Mouse (Mus musculus): ENCODE data around the gene Sema3b. TPM values are rescaled to one million over a fixed set of nuclear protein-coding genes. Genes with fewer than 3 reads are reported as not detected.

Gene Sema3b
- polyA plus RNA-seq, 1 experiment from 2014 or later = 11.0 TPM

DNA sequence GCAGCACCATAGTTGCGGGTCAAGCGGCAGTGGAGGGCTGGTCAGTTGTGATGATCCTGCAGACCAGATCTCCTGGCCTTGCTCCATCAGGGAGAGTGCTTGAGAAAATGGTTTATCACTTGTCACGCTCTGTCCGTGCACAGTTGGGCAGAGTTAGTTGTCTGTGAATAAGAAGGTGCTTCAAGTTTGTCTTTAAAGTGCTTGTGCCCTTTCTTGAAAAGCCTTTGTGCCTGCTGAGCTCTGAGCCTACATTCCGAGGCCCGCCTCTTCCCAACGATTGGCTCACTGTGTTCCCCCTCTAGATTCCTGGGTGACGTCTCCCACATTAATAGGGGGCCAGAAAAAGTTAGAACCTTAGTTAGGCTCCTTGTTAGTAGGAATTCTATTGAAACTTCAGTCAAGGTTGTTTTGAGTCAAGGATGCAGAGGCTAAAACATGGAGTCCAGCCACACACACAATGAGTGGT, 57.1 kb downstream of the Sema3b start:
- peak overlapping the region; percentile 71 for H3K9ac ChIP-seq (ENCODE audit: low read length)
- peak overlapping the region; percentile 15 for H3K27ac ChIP-seq (ENCODE audit: low read length)
- no peaks in the 10 kb centered on the region for H3K36me3 ChIP-seq (ENCODE audit: control insufficient read depth, insufficient read depth)
- no peak for ATAC-seq (replicated peaks; ENCODE audit: extremely low read depth, insufficient read depth, low FRiP score)
- peak overlapping the region; percentile 51 for H3K4me3 ChIP-seq (ENCODE audit: low read length)
- 26% methylated on average over 8 of the region's 8 CpGs for WGBS
- H3K4me1 ChIP-seq (ENCODE audit: control insufficient read depth, insufficient read depth, low read length) = peaks cover 35% of the 10 kb centered on the region
- peaks cover 8% of the 10 kb centered on the region for H3K27me3 ChIP-seq (ENCODE audit: control insufficient read depth, insufficient read depth, low read length)
- H3K4me2 ChIP-seq (ENCODE audit: low read depth, low read length) = peak overlapping the region; percentile 91
- no peaks in the 10 kb centered on the region for H3K9me3 ChIP-seq (replicated peaks; ENCODE audit: control insufficient read depth, low read length)

DNA sequence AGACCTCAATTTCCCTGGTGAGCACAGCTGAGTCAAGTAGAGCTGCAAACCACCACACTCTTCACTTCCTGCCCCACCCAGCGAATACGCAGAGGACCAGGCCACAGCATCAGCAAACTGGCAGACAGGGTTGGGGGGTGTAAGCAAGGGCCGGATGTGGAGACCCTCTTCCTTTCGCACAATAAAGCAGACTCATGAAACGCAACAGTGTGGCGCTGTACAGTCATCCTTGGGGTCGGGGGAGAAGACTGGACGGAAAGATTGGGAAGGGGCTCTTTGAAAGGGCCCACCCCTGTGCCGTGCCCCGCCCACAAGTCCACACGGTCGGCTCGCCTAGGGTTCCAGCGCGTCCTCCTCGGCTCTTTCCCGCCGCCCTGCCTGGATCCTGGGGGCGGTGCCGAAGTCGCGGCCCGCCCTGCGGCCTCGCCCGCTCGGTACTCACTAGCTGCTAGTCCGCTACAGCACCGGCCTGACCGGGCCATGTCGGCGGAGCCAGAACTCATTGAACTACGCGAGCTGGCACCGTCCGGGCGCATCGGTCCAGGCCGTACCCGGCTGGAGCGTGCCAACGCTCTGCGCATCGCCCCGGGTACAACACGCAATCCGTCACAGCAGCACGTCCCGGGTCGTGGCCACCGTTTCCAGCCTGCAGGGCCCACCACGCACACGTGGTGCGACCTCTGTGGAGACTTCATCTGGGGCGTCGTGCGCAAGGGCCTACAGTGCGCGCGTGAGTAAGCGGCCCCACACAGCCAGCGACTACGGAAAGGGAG, 57.7 kb downstream of the Sema3b start, which contains the start of gene Rassf1:
TSS of gene Rassf1 (plus strand) at position 439 of the 773 bp plus-strand sequence.
- Histone ChIP-seq H3K27ac (ENCODE audit: low read length) (peak within 1 kb of the TSS; percentile 15), H3K4me2 (ENCODE audit: low read depth, low read length) (peak within 1 kb of the TSS; percentile 91), H3K4me3 (ENCODE audit: low read length) (peak within 1 kb of the TSS; percentile 51), H3K27me3 (ENCODE audit: control insufficient read depth, insufficient read depth, low read length) (peaks cover 8% of the 10 kb centered on the region), H3K4me1 (ENCODE audit: control insufficient read depth, insufficient read depth, low read length) (peaks cover 36% of the 10 kb centered on the region), H3K9ac (ENCODE audit: low read length) (peak within 1 kb of the TSS; percentile 71), H3K36me3 (ENCODE audit: control insufficient read depth, insufficient read depth) (no peaks in the 10 kb centered on the region), H3K9me3 (replicated peaks; ENCODE audit: control insufficient read depth, low read length) (no peaks in the 10 kb centered on the region)
- peak; percentile 10; the same call in 1 of the 2 replicates for ATAC-seq (replicated peaks; ENCODE audit: extremely low read depth, insufficient read depth, low FRiP score)
- WGBS = 1% methylated on average over 63 of the region's 63 CpGs

DNA sequence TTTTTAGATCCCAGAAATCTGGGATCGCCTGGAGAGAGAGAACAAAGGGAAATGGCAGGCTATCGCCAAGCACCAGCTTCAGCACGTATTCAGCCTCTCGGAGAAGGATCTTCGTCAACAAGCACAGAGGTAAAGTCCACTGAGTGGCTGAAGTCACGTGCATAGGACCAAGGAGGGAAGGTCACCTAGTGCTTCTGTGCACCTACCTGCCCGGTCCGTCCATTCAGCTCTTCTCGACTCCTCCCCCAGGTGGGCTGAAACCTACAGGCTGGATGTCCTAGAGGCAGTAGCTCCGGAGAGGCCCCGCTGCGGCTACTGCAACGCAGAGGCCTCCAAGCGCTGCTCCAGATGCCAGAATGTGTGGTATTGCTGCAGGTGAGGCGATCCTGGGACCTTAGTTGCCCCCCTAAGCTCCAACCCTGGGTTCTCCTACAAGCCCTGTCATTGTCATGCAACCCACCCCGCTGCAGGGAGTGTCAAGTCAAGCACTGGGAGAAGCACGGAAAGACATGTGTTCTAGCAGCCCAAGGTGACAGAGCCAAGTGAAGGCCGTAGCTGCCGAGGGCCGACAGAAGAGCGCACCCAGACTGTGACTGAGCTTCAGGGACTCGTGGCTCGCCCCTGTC, 58.4 kb downstream of the Sema3b start:
- Histone ChIP-seq H3K27ac (ENCODE audit: low read length) (0 out of 2 replicates have a peak overlapping the region, but pooled peaks have one; percentile 1), H3K9me3 (replicated peaks; ENCODE audit: control insufficient read depth, low read length) (no peaks in the 10 kb centered on the region), H3K4me1 (ENCODE audit: control insufficient read depth, insufficient read depth, low read length) (peaks cover 32% of the 10 kb centered on the region), H3K27me3 (ENCODE audit: control insufficient read depth, insufficient read depth, low read length) (peaks cover 8% of the 10 kb centered on the region), H3K9ac (ENCODE audit: low read length) (peak overlapping the region; percentile 71), H3K36me3 (ENCODE audit: control insufficient read depth, insufficient read depth) (no peaks in the 10 kb centered on the region), H3K4me3 (ENCODE audit: low read length) (peak overlapping the region; percentile 51), H3K4me2 (ENCODE audit: low read depth, low read length) (peak overlapping the region; percentile 91)
- ATAC-seq (replicated peaks; ENCODE audit: extremely low read depth, insufficient read depth, low FRiP score) = no peak
- WGBS = 46% methylated on average over 23 of the region's 23 CpGs

DNA sequence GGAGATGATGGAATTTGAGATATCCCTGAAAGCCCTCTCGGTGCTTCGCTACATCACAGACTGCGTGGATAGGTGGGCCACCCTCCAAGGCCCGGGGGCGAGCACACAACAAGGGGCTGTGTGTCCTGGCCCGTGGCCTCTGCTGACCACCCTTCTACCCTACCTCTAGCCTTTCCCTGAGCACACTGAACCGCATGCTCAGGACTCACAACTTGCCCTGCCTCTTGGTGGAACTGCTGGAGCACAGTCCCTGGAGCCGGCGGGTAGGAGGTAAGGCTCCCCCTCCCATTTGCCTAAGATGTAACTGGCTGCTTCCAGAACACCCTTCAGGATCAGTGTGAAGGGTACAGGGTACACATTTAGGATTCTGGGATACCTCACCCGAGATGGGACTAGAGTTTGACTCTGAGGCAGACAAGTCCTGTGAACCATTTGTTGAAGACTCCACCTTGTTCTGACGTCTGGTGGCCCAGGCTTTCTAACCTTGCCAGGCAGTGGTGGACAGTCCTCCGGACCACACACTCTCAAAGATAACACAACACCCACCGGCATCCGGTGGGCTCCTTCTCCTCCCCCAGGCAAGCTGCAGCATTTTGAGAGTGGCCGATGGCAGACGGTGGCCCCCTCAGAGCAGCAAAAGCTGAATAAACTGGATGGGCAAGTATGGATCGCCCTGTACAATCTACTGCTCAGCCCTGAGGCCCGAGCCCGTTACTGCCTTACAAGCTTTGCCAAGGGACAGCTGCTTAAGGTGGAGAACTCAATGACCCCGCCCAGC, 59.5 kb downstream of the Sema3b start:
- H3K9ac ChIP-seq (ENCODE audit: low read length) = no peak overlapping the region
- no peak for ATAC-seq (replicated peaks; ENCODE audit: extremely low read depth, insufficient read depth, low FRiP score)
- no peak overlapping the region for H3K27ac ChIP-seq (ENCODE audit: low read length)
- H3K4me2 ChIP-seq (ENCODE audit: low read depth, low read length) = no peak overlapping the region
- peaks cover 8% of the 10 kb centered on the region for H3K27me3 ChIP-seq (ENCODE audit: control insufficient read depth, insufficient read depth, low read length)
- WGBS = 79% methylated on average over 20 of the region's 20 CpGs
- no peak overlapping the region for H3K4me3 ChIP-seq (ENCODE audit: low read length)
- peaks cover 3% of the 10 kb centered on the region for H3K36me3 ChIP-seq (ENCODE audit: control insufficient read depth, insufficient read depth)
- peaks cover 31% of the 10 kb centered on the region for H3K4me1 ChIP-seq (ENCODE audit: control insufficient read depth, insufficient read depth, low read length)
- H3K9me3 ChIP-seq (replicated peaks; ENCODE audit: control insufficient read depth, low read length) = no peaks in the 10 kb centered on the region

DNA sequence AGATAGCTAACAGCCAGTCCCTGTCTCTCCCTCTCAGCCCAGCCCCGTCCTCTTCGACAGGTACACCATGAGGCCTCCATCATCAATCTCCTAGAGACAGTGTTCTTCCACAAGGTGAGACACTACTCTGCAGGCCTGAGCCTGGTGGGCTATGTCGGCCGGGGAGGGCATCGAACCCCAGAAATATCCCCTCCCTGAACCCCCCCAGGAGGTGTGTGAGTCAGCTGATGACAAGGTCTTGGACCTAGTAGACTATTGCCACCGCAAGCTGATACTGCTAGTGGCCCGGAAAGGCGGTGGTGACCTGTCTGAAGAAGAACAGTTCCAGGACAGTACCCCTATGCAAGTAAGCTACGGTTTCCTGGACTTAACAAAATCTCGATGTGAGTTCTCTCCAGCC, 60.2 kb downstream of the Sema3b start:
- H3K4me3 ChIP-seq (ENCODE audit: low read length) = no peak overlapping the region
- peaks cover 9% of the 10 kb centered on the region for H3K36me3 ChIP-seq (ENCODE audit: control insufficient read depth, insufficient read depth)
- H3K4me1 ChIP-seq (ENCODE audit: control insufficient read depth, insufficient read depth, low read length) = peaks cover 31% of the 10 kb centered on the region
- no peak overlapping the region for H3K27ac ChIP-seq (ENCODE audit: low read length)
- H3K9ac ChIP-seq (ENCODE audit: low read length) = no peak overlapping the region
- no peak for ATAC-seq (replicated peaks; ENCODE audit: extremely low read depth, insufficient read depth, low FRiP score)
- no peaks in the 10 kb centered on the region for H3K9me3 ChIP-seq (replicated peaks; ENCODE audit: control insufficient read depth, low read length)
- WGBS = 88% methylated on average over 10 of the region's 10 CpGs
- peaks cover 8% of the 10 kb centered on the region for H3K27me3 ChIP-seq (ENCODE audit: control insufficient read depth, insufficient read depth, low read length)
- no peak overlapping the region for H3K4me2 ChIP-seq (ENCODE audit: low read depth, low read length)

DNA sequence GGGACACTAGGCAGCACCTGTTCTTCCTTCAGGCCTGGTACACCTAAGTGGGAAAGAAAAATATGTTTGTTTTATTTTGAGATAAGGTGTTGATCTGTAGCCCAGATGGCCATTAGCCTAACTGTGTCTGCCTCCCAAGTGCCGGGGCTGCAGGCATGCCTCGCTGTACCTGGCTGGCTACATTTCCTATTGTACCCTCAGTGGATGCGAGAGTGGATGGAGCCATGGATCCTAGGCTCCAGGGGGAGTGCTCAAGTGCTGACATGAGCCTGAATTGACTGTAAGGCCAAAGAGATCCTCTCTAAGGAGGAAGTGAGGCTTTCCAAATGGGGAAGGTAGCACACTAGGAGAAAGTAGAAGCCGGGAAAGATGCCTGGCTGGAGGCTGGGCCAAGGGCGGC, 61.1 kb downstream of the Sema3b start:
- no peaks in the 10 kb centered on the region for H3K9me3 ChIP-seq (replicated peaks; ENCODE audit: control insufficient read depth, low read length)
- no peak overlapping the region for H3K4me2 ChIP-seq (ENCODE audit: low read depth, low read length)
- H3K4me3 ChIP-seq (ENCODE audit: low read length) = no peak overlapping the region
- peaks cover 9% of the 10 kb centered on the region for H3K36me3 ChIP-seq (ENCODE audit: control insufficient read depth, insufficient read depth)
- H3K9ac ChIP-seq (ENCODE audit: low read length) = no peak overlapping the region
- whole genome bisulfite sequencing = 77% methylated on average over 5 of the region's 5 CpGs
- H3K27me3 ChIP-seq (ENCODE audit: control insufficient read depth, insufficient read depth, low read length) = peaks cover 8% of the 10 kb centered on the region
- H3K4me1 ChIP-seq (ENCODE audit: control insufficient read depth, insufficient read depth, low read length) = peaks cover 31% of the 10 kb centered on the region
- no peak overlapping the region for H3K27ac ChIP-seq (ENCODE audit: low read length)
- ATAC-seq (replicated peaks; ENCODE audit: extremely low read depth, insufficient read depth, low FRiP score) = no peak

Other genes with a start within 250 kb of the Sema3b start
- gene Cacna2d2, start 209.6 kb downstream of the Sema3b start, polyA plus RNA-seq (2015; fragmentation: Nextera tagmentation; extraction: Ambion mirVana) = 2.2 and 2.6 TPM in 2 replicates
- gene Tmem115, start 75.3 kb downstream of the Sema3b start, polyA plus RNA-seq (2015; fragmentation: Nextera tagmentation; extraction: Ambion mirVana) = 31.3 and 32.9 TPM in 2 replicates
- 17.7 and 18.5 TPM in 2 replicates for gene Cyb561d2, start 67.0 kb downstream of the Sema3b start, polyA plus RNA-seq (2015; fragmentation: Nextera tagmentation; extraction: Ambion mirVana)
- gene Nprl2, start 67.0 kb downstream of the Sema3b start, polyA plus RNA-seq (2015; fragmentation: Nextera tagmentation; extraction: Ambion mirVana) = 32.4 and 33.3 TPM in 2 replicates
- gene Zmynd10, start 61.9 kb downstream of the Sema3b start, polyA plus RNA-seq (2015; fragmentation: Nextera tagmentation; extraction: Ambion mirVana) = 1.7 and 2.5 TPM in 2 replicates
- gene Rassf1, start 57.7 kb downstream of the Sema3b start, polyA plus RNA-seq (2015; fragmentation: Nextera tagmentation; extraction: Ambion mirVana) = 54.0 and 55.3 TPM in 2 replicates
- 44.3 and 44.7 TPM in 2 replicates for gene Tusc2, start 46.0 kb downstream of the Sema3b start, polyA plus RNA-seq (2015; fragmentation: Nextera tagmentation; extraction: Ambion mirVana)
- gene Hyal2, start 41.3 kb downstream of the Sema3b start, polyA plus RNA-seq (2015; fragmentation: Nextera tagmentation; extraction: Ambion mirVana) = 87.4 and 87.7 TPM in 2 replicates
- 7.5 and 8.4 TPM in 2 replicates for gene Hyal1, start 32.3 kb downstream of the Sema3b start, polyA plus RNA-seq (2015; fragmentation: Nextera tagmentation; extraction: Ambion mirVana)
- gene Naa80, start 30.3 kb downstream of the Sema3b start, polyA plus RNA-seq (2015; fragmentation: Nextera tagmentation; extraction: Ambion mirVana) = 15.1 and 19.2 TPM in 2 replicates
- gene Hyal3, start 28.4 kb downstream of the Sema3b start, polyA plus RNA-seq (2015; fragmentation: Nextera tagmentation; extraction: Ambion mirVana) = 0.54 and 0.69 TPM in 2 replicates
- 45.7 and 46.5 TPM in 2 replicates for gene Ifrd2, start 21.6 kb downstream of the Sema3b start, polyA plus RNA-seq (2015; fragmentation: Nextera tagmentation; extraction: Ambion mirVana)
- gene Gnai2, start 26.1 kb upstream of the Sema3b start, polyA plus RNA-seq (2015; fragmentation: Nextera tagmentation; extraction: Ambion mirVana) = 419 and 458 TPM in 2 replicates
- 3.3 and 3.9 TPM in 2 replicates for gene Slc38a3, start 60.3 kb upstream of the Sema3b start, polyA plus RNA-seq (2015; fragmentation: Nextera tagmentation; extraction: Ambion mirVana)
- gene Gnat1, start 70.5 kb upstream of the Sema3b start, polyA plus RNA-seq (2015; fragmentation: Nextera tagmentation; extraction: Ambion mirVana) = 0.39 TPM in 2 replicates
- 3.9 and 4.7 TPM in 2 replicates for gene Sema3f, start 101.2 kb upstream of the Sema3b start, polyA plus RNA-seq (2015; fragmentation: Nextera tagmentation; extraction: Ambion mirVana)
- 137 and 146 TPM in 2 replicates for gene Rbm5, start 161.8 kb upstream of the Sema3b start, polyA plus RNA-seq (2015; fragmentation: Nextera tagmentation; extraction: Ambion mirVana)